Mouse (Mus musculus) hindbrain, embryonic 13.5 days (tissue): Measurements from ENCODE around the gene Xcr1. TPM values are rescaled to one million over a fixed set of nuclear protein-coding genes. Genes with fewer than 3 reads are reported as not detected.

Source experiments
- ATAC-seq: fragments of 200-750 bp; cut with Nextera tagmentation; 2 replicates; pipeline ENCODE4 v1.8.0; 2017; ENCODE audit warnings: moderate TSS enrichment; ENCODE audit not compliant: low FRiP score
- H3K27ac ChIP-seq: fragments of 300-500 bp; sonication (generic); 2 replicates; pipeline ENCODE4 v1.5.1; 2015; ENCODE audit warnings: inconsistent platforms, mild to moderate bottlenecking, moderate library complexity
- H3K27me3 ChIP-seq: fragments of 300-500 bp; sonication (generic); 2 replicates; pipeline ENCODE4 v1.6.1; 2015; ENCODE audit warnings: mild to moderate bottlenecking, inconsistent platforms
- H3K36me3 ChIP-seq: fragments of 300-500 bp; sonication (generic); 2 replicates; pipeline ENCODE4 v1.6.1; 2015; ENCODE audit warnings: mild to moderate bottlenecking, inconsistent platforms
- H3K4me1 ChIP-seq: fragments of 300-500 bp; sonication (generic); replicated peaks from 2 replicates; pipeline ENCODE4 v1.6.1; 2015; ENCODE audit warnings: inconsistent platforms
- H3K4me2 ChIP-seq: fragments of 300-500 bp; sonication (generic); 2 replicates; pipeline ENCODE4 v1.6.1; 2015; ENCODE audit warnings: inconsistent platforms, mild to moderate bottlenecking, moderate library complexity
- H3K4me3 ChIP-seq: fragments of 300-500 bp; sonication (generic); 2 replicates; pipeline ENCODE4 v1.5.1; 2015; ENCODE audit warnings: mild to moderate bottlenecking, inconsistent platforms
- H3K9ac ChIP-seq: fragments of 300-500 bp; sonication (generic); 2 replicates; pipeline ENCODE4 v1.6.1; 2015; ENCODE audit warnings: mild to moderate bottlenecking, inconsistent platforms
- H3K9me3 ChIP-seq: fragments of 300-500 bp; sonication (generic); 2 replicates; pipeline ENCODE4 v1.6.1; 2016; ENCODE audit warnings: inconsistent platforms
- WGBS: fragments of 180-500 bp; shearing (Covaris S2); methylation state at CpG from one replicate; pipeline ENCODE4 v1.1.7; 2015; 5-methylcytosine and 5-hydroxymethylcytosine counted together
- polyA plus RNA-seq: library from polyadenylated mRNA; unstranded; fragments of >200 nt; fragmentation: Nextera tagmentation; extraction: Ambion mirVana; gene quantifications from 2 replicates; pipeline ENCODE4 v1.2.1, GENCODE M21; 2015

Xcr1 gene
- polyA plus RNA-seq, 1 experiment from 2014 or later: 0.08 TPM

DNA sequence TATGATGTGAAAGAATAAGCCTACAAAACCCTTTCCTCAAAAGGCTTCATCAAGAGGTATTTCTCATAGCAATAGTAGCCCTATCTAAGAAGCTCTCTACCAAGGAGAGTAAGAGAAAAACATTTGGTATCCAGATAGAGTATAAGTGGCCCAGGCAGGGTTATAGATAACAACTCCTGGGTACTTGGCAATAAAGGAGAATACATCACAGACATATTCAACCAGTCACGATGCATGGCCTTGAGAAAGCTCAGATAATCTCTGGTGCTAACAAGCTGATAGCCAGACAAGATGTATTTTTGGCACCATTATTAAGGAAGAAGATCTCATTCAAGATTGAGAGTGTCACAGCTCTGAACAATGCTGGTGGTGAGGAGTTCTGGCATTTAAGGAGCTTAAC is 15.3 kb downstream of the Xcr1 start:
- Histone ChIP-seq H3K4me1 (peaks cover 15% of the 10 kb centered on the region), H3K36me3 (no peaks in the 10 kb centered on the region; the same call in 1 of the 2 replicates), H3K27me3 (no peaks in the 10 kb centered on the region), H3K4me3 (no peak overlapping the region), H3K9ac (no peak overlapping the region), H3K9me3 (no peaks in the 10 kb centered on the region), H3K27ac (no peak overlapping the region), H3K4me2 (no peak overlapping the region)
- WGBS: 95% methylated on average over 1 of the region's 1 CpGs
- ATAC-seq: no peak

DNA sequence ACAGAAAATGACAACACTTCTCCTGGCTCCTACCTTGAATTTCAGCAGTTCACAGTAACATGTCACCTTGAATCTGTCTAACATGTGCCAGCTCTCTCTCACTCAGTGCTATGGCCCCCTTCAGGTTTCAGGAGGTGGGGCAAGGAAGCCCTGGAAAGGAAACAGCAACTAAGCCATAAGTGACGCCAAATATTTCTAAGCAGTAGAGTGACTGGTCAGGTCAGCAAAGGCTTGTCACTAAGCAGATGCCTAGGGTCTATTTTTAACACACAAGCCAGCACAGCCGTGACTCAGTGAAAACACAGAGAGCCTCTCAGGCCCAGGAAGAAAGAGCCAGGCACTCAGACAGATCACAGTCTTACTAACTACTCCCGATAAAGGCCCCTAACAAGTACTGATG is 16.7 kb downstream of the Xcr1 start:
- Histone ChIP-seq H3K9me3 (no peaks in the 10 kb centered on the region), H3K27me3 (no peaks in the 10 kb centered on the region), H3K9ac (no peak overlapping the region), H3K4me3 (no peak overlapping the region), H3K4me1 (0 out of 2 replicates have a peak, but pooled peaks cover 6% of the 10 kb centered on the region), H3K4me2 (no peak overlapping the region), H3K36me3 (peaks cover 6% of the 10 kb centered on the region), H3K27ac (no peak overlapping the region)
- 89% methylated on average over 3 of the region's 3 CpGs for WGBS
- no peak for ATAC-seq

DNA sequence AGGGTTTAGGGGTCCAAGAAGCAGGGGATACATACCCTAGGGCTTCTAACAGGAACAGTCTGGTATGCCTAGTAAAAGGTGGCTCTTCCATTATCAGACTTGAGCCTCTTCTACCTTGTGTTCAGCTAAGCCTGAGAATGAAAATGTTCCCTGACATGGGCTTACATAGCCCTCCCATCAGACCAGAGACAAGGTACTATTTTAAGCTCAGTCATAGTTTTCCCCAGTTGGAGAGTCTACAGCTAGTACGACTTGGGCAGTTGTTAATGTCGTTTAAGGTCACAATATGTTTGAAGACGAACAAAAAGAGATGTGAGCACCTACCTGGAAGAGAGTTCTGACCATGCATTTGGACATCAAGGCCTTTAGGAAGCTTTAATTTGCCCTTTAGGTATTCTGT is 17.4 kb downstream of the Xcr1 start:
- Histone ChIP-seq H3K27ac (no peak overlapping the region), H3K9me3 (no peaks in the 10 kb centered on the region), H3K27me3 (no peaks in the 10 kb centered on the region), H3K4me1 (no peaks in the 10 kb centered on the region), H3K9ac (no peak overlapping the region), H3K36me3 (peaks cover 9% of the 10 kb centered on the region), H3K4me2 (no peak overlapping the region), H3K4me3 (no peak overlapping the region)
- WGBS: 86% methylated on average over 3 of the region's 3 CpGs
- ATAC-seq: no peak

DNA sequence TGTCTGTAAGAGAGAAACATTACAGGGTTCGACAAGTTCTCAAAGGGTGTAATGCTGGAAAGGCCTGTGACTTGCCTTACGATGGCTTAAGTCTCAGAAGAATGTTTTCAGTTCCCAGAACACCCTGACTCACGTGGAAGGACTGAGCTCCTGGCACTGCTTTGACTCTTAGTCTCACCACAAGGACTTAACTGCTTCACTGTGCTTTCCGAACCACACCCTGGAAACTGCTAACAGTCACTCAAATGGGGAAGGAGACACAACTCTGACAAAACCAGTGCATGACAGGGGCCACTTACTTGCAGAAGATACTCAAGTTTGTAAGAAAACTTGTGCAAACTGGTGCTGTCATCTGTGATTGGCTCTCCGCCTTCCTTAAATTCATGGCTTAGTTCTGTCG is 21.6 kb downstream of the Xcr1 start:
- WGBS: 92% methylated on average over 6 of the region's 6 CpGs
- H3K27ac ChIP-seq: no peak overlapping the region
- ATAC-seq: no peak
- peaks cover 36% of the 10 kb centered on the region for H3K36me3 ChIP-seq
- H3K4me2 ChIP-seq: no peak overlapping the region
- H3K9me3 ChIP-seq: no peaks in the 10 kb centered on the region
- no peaks in the 10 kb centered on the region for H3K27me3 ChIP-seq
- H3K4me1 ChIP-seq: no peaks in the 10 kb centered on the region
- H3K9ac ChIP-seq: no peak overlapping the region
- H3K4me3 ChIP-seq: no peak overlapping the region

DNA sequence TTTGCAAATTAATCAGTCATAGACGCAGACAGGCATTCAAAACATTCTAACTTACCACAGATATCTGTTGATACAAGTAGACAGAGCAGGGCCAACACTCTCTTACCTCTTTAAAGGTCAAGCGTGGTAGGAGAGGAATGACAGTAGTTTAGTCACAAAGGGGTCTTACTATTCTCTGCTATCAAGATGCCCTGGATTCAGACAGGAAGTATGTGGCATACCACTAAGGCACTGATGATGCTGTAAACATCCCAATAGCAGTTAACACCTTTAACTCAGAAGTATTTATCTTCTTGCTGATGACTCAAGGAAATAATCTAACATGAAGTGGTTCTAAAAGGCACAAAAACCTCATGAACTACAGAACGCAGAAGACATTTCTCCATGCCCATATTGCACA is 26.0 kb downstream of the Xcr1 start:
- ATAC-seq: no peak
- WGBS: 94% methylated on average over 3 of the region's 3 CpGs
- peaks cover 57% of the 10 kb centered on the region for H3K36me3 ChIP-seq
- H3K27me3 ChIP-seq: no peaks in the 10 kb centered on the region
- H3K9me3 ChIP-seq: no peaks in the 10 kb centered on the region
- H3K4me2 ChIP-seq: no peak overlapping the region
- no peak overlapping the region for H3K4me3 ChIP-seq
- no peaks in the 10 kb centered on the region for H3K4me1 ChIP-seq
- H3K27ac ChIP-seq: no peak overlapping the region
- no peak overlapping the region for H3K9ac ChIP-seq

DNA sequence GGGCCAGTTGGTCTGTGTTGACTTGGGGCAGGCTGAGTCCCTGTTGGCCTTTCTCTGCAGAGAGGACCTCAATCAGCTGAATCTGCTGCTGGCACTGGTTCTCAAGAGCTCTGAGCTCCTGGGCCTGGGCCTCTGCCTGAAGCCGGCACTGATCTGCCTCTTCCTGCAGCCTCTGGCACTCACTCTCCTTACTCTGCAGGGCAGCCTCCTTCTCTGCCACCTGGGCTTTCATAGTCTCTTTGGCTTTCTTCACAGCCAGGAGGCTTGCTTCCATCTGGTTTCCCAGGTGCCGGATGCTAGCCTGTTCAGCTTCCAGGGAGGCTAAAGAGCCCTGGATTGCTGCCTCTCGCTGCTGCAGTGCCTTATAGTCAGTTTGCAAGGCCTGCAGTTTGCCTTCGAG is 32.9 kb downstream of the Xcr1 start:
- Histone ChIP-seq H3K9ac (no peak overlapping the region), H3K4me3 (no peak overlapping the region), H3K4me1 (no peaks in the 10 kb centered on the region), H3K4me2 (no peak overlapping the region), H3K27me3 (no peaks in the 10 kb centered on the region), H3K36me3 (peaks cover 72% of the 10 kb centered on the region), H3K9me3 (no peaks in the 10 kb centered on the region), H3K27ac (no peak overlapping the region)
- 96% methylated on average over 4 of the region's 4 CpGs for WGBS
- ATAC-seq: no peak

DNA sequence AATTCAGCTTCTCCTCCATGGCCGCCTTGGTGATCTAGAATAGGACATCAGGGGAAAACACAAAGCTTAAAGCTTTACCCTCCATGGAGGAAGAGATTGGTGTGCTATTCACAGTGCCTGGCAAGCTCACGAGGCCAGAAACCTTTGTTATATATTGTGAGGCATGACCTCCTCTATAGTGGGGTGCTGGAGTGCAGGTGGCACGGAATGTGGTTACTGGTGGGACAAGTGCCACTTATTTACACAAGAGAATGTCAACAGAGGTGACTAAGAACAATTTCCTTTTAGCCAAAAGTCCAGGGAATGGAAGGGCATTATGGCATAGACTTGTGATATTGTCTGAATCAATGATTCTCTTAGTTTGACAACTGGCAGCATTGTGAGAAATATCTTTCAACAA is 35.2 kb downstream of the Xcr1 start:
- Histone ChIP-seq H3K4me1 (no peaks in the 10 kb centered on the region), H3K4me3 (no peak overlapping the region), H3K36me3 (peaks cover 85% of the 10 kb centered on the region), H3K9ac (no peak overlapping the region), H3K27me3 (no peaks in the 10 kb centered on the region), H3K9me3 (no peaks in the 10 kb centered on the region), H3K27ac (no peak overlapping the region), H3K4me2 (no peak overlapping the region)
- ATAC-seq: no peak
- 90% methylated on average over 3 of the region's 3 CpGs for WGBS

DNA sequence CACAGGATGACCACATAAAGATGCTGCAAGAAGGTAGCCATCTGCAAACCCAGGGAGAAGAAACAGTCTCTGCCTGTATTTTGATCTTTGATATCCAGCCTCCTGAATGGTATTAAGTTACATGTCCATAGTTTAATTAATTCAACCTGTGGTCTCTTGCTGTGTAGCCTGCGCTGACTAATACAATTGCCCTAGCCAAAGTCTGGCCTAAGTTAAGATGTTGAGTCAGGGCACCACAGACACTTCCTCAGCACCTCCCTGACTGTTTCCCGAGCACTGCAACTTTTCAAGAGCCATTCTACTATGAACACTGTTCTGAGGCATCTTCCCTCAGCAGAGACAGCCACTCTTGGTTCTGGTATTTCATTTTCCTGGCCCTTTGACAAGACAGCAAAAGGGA is 43.2 kb downstream of the Xcr1 start:
- Histone ChIP-seq H3K4me1 (no peaks in the 10 kb centered on the region), H3K36me3 (peaks cover 45% of the 10 kb centered on the region), H3K27ac (no peak overlapping the region), H3K9me3 (no peaks in the 10 kb centered on the region), H3K9ac (no peak overlapping the region), H3K4me3 (no peak overlapping the region), H3K4me2 (no peak overlapping the region), H3K27me3 (no peaks in the 10 kb centered on the region)
- ATAC-seq: no peak
- WGBS: 88% methylated on average over 2 of the region's 2 CpGs

DNA sequence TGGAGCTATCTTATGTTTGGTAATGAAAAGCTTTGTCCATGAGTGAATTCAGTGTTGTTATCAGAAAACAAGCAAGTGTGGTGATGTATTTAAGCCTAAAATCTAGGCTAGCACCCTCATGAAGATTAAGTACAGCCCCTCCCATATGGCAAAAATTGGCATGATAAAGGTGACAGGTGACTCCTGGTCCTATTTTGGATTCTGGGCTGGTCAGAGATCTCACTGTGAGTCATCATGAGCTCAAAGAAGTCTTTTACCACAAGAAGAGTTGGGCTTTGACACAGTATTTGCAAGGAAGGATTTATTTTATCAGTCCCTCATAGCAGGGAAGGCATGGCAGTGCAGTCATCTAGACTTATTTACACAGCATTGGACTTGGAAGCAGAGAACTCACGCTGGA is 45.8 kb downstream of the Xcr1 start:
- H3K4me1 ChIP-seq: no peaks in the 10 kb centered on the region
- H3K4me2 ChIP-seq: no peak overlapping the region
- no peak for ATAC-seq
- H3K27ac ChIP-seq: no peak overlapping the region
- no peak overlapping the region for H3K4me3 ChIP-seq
- WGBS: 97% methylated on average over 1 of the region's 1 CpGs
- H3K36me3 ChIP-seq: peaks cover 27% of the 10 kb centered on the region
- no peaks in the 10 kb centered on the region for H3K9me3 ChIP-seq
- H3K27me3 ChIP-seq: no peaks in the 10 kb centered on the region
- H3K9ac ChIP-seq: no peak overlapping the region

DNA sequence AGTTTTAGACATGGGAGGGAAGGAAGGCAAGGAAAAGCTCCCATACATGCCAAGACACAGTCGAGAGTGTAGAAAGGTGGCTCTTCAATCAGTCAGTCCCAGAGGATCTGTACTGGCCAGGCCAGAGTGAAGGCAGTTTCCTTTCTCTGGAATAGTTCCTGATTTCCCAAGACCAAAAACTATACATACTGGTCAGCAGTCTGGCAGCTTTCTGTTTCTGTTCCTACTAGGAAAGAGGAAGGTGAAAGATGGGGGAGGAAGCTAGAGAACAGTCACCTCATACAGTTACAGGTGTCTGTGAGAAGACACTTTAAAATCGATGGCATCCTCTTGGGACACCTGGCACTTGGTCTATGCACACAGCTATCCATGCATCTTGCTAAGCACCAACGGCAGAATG is 46.4 kb downstream of the Xcr1 start:
- no peak overlapping the region for H3K27ac ChIP-seq
- H3K36me3 ChIP-seq: peaks cover 31% of the 10 kb centered on the region
- WGBS: 87% methylated on average over 3 of the region's 3 CpGs
- ATAC-seq: no peak
- no peak overlapping the region for H3K4me3 ChIP-seq
- no peak overlapping the region for H3K9ac ChIP-seq
- H3K9me3 ChIP-seq: no peaks in the 10 kb centered on the region
- no peak overlapping the region for H3K4me2 ChIP-seq
- no peaks in the 10 kb centered on the region for H3K27me3 ChIP-seq
- no peaks in the 10 kb centered on the region for H3K4me1 ChIP-seq

DNA sequence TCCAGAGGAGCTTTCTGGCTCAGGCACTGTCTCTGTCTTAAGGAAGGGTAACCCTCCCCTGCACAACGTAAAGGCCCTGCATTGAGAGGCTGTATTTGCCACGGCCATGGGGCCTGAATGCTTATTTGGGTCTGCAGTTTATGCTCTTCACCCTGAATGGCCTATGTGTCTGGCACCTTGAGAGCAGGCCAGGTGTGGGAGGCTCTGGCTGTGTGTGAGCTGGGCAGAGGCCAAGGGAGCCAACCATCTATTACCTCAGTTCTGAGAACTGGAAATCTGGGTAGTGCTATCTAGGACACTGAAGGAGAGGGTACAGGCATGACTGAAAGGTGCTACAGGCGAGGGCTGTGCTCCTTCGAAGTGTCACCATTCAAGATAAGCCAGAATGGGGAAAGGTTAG is 47.0 kb downstream of the Xcr1 start:
- no peaks in the 10 kb centered on the region for H3K9me3 ChIP-seq
- H3K4me1 ChIP-seq: no peaks in the 10 kb centered on the region
- ATAC-seq: no peak
- no peak overlapping the region for H3K9ac ChIP-seq
- no peak overlapping the region for H3K4me3 ChIP-seq
- H3K36me3 ChIP-seq: peaks cover 37% of the 10 kb centered on the region
- no peaks in the 10 kb centered on the region for H3K27me3 ChIP-seq
- 86% methylated on average over 4 of the region's 4 CpGs for WGBS
- H3K27ac ChIP-seq: no peak overlapping the region
- H3K4me2 ChIP-seq: no peak overlapping the region

DNA sequence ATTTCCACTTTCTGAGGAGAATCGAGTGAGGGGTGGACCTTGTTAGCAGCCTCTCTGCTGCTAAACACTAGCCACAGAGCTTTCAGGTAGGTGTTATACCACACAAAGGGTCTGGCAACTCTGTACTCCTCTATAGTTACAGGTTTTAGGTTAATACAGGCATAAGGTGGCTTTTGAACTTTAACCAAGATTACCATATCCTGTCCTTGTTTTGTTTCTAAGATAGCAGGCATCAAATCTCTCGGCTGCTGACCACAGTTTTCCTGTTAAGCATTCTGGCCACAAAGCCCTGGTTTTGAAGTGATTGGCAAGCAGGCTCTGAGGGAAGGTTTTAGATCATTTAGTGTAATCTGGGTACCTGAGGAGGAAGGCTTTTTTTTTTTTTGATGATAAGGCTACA is 47.5 kb downstream of the Xcr1 start:
- 87% methylated on average over 2 of the region's 2 CpGs for WGBS
- Histone ChIP-seq H3K36me3 (peaks cover 40% of the 10 kb centered on the region), H3K4me1 (no peaks in the 10 kb centered on the region), H3K4me3 (no peak overlapping the region), H3K4me2 (no peak overlapping the region), H3K9ac (no peak overlapping the region), H3K9me3 (no peaks in the 10 kb centered on the region), H3K27me3 (no peaks in the 10 kb centered on the region), H3K27ac (no peak overlapping the region)
- ATAC-seq: no peak

DNA sequence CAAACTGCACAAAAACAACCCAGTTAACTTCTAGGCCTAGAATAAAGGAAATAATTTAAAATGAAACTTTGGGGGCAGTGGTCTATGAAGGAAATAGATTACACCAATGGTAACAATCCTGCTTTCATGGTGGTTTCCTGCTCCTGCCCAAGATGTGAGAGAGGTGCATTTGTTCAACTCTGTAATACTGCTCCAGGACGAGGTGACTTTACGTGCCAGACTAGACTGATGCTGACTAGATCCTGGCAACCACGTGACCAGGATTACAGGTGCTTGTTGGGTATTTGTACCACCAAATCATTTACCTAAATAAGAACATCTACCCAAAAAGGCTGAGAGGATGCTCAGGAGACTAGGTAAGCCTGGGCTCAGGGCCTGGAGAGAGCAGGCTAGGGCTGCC is 50.0 kb downstream of the Xcr1 start:
- no peak overlapping the region for H3K4me2 ChIP-seq
- ATAC-seq: no peak
- H3K4me1 ChIP-seq: no peaks in the 10 kb centered on the region
- H3K9ac ChIP-seq: no peak overlapping the region
- H3K4me3 ChIP-seq: no peak overlapping the region
- no peak overlapping the region for H3K27ac ChIP-seq
- no peaks in the 10 kb centered on the region for H3K9me3 ChIP-seq
- H3K27me3 ChIP-seq: no peaks in the 10 kb centered on the region
- WGBS: 95% methylated on average over 3 of the region's 3 CpGs
- peaks cover 29% of the 10 kb centered on the region for H3K36me3 ChIP-seq

DNA sequence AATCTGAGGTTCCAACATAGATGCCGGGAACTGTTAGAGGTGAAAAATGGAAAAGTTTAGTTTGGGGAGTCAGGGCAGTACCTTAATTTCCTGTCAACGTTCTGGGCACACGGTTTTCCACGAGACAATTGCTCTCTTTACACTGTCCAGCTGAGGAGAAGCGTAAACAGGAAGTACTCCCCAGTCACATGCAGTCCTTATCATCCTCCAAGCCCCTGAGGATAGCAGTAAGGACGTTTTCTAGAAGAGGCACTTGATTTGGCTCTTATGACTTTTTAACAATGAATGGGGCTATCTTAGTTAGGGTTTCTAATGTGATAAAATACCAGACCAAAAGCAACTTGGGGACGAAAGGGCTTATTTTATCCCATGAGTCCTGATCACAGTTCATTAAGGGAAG is 53.2 kb downstream of the Xcr1 start:
- H3K4me3 ChIP-seq: no peak overlapping the region
- H3K9ac ChIP-seq: no peak overlapping the region
- H3K36me3 ChIP-seq: peaks cover 16% of the 10 kb centered on the region
- H3K27me3 ChIP-seq: no peaks in the 10 kb centered on the region
- ATAC-seq: no peak
- no peak overlapping the region for H3K4me2 ChIP-seq
- no peaks in the 10 kb centered on the region for H3K4me1 ChIP-seq
- no peak overlapping the region for H3K27ac ChIP-seq
- 79% methylated on average over 7 of the region's 7 CpGs for WGBS
- H3K9me3 ChIP-seq: no peaks in the 10 kb centered on the region
